Mouse (Mus musculus) testis, adult 2 months (tissue): ENCODE results near the gene Chrnb2.

Experiments used
- CTCF ChIP-seq: fragments of 200-500 bp; IDR thresholded peaks from 2 replicates; pipeline ENCODE4 v1.5.1; 2012; ENCODE audit warnings: low read depth, mild to moderate bottlenecking, inconsistent platforms, low read length, moderate library complexity; ENCODE audit not compliant: control insufficient read depth, insufficient read depth, insufficient replicate concordance
- POLR2A ChIP-seq: fragments of 200-500 bp; IDR thresholded peaks from 2 replicates; pipeline ENCODE4 v1.6.1; 2012; ENCODE audit warnings: low read depth, mild to moderate bottlenecking, inconsistent platforms, low read length, moderate library complexity; ENCODE audit not compliant: control insufficient read depth

DNA sequence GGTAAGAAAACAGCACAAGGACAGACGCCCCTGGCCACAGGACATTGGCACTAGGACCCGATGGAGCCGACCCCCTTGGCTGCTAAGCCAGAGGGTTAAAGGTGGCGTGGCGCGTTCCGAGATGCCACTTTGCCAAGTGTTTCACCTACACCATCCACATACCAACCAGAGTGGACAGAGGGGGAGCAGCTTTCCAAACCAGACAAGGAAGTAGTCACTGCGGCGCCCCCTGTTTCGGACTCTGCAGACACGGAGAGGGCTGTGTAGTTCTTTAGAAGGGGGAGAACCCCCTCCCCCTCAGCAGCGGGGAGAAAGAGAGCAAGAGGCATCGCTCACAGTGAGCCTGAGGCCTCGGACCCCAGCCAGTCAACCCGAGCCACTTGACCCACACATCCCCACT lies 38.4 kb upstream of the Chrnb2 start:
- no peak for TF ChIP-seq CTCF
- no peak for TF ChIP-seq POLR2A
